Mouse (Mus musculus): Measurements from ENCODE around the gene Adad2.

The Adad2 gene

GRCm38 (mm10) chr8:119639798-119640197 lies 27.3 kb downstream of the Adad2 start:
- no peak for DNase-seq (ENCODE audit: extremely low read depth, low read depth, low spot score)

- DNase-seq (ENCODE audit: extremely low read depth, low read depth, low spot score): no peak
Measured at GRCm38 (mm10) chr8:119641058-119641457, 28.5 kb downstream of the Adad2 start.

- no peak for DNase-seq (ENCODE audit: extremely low read depth, low read depth, low spot score)
Measured at GRCm38 (mm10) chr8:119642960-119643359, 30.4 kb downstream of the Adad2 start.

- no peak for DNase-seq (ENCODE audit: extremely low read depth, low read depth, low spot score)
Measured at GRCm38 (mm10) chr8:119644429-119644960, 31.9 kb downstream of the Adad2 start.

GRCm38 (mm10) chr8:119644981-119645597 lies 32.5 kb downstream of the Adad2 start:
- no peak for DNase-seq (ENCODE audit: extremely low read depth, low read depth, low spot score)

GRCm38 (mm10) chr8:119646197-119646596 lies 33.6 kb downstream of the Adad2 start:
- DNase-seq (ENCODE audit: extremely low read depth, low read depth, low spot score): no peak

GRCm38 (mm10) chr8:119646846-119647245 lies 34.3 kb downstream of the Adad2 start:
- DNase-seq (ENCODE audit: extremely low read depth, low read depth, low spot score): no peak

- DNase-seq (ENCODE audit: extremely low read depth, low read depth, low spot score): no peak
Measured at GRCm38 (mm10) chr8:119651324-119651723, 38.8 kb downstream of the Adad2 start.

GRCm38 (mm10) chr8:119656709-119657464 lies 44.3 kb downstream of the Adad2 start:
- no peak for DNase-seq (ENCODE audit: extremely low read depth, low read depth, low spot score)

- DNase-seq (ENCODE audit: extremely low read depth, low read depth, low spot score): no peak
Measured at GRCm38 (mm10) chr8:119661081-119661480, 48.5 kb downstream of the Adad2 start.

- no peak for DNase-seq (ENCODE audit: extremely low read depth, low read depth, low spot score)
Measured at GRCm38 (mm10) chr8:119661892-119662291, 49.3 kb downstream of the Adad2 start.

- no peak for DNase-seq (ENCODE audit: extremely low read depth, low read depth, low spot score)
Measured at GRCm38 (mm10) chr8:119663440-119663839, 50.9 kb downstream of the Adad2 start.

GRCm38 (mm10) chr8:119665270-119665669 lies 52.7 kb downstream of the Adad2 start:
- no peak for DNase-seq (ENCODE audit: extremely low read depth, low read depth, low spot score)

Measured in fat pad, adult 2 months (tissue).